Mouse (Mus musculus): Measurements from ENCODE around the gene Olfr1100.

- no peak for TF ChIP-seq CTCF (IDR thresholded peaks at IDR 0.05; ENCODE audit: low read depth)
- no peak for TF ChIP-seq EP300 (IDR thresholded peaks at IDR 0.05; ENCODE audit: low read depth)
Measured at GRCm38 (mm10) chr2:86998098-86998497, 18.3 kb upstream of the Olfr1100 start, which contains the start of gene Olfr1102.
